Mouse (Mus musculus): ENCODE data around the gene Ankrd2.

Ankrd2 gene

GRCm38 (mm10) chr19:42016251-42016650 lies 19.5 kb upstream of the Ankrd2 start:
- DNase-seq: no peak

GRCm38 (mm10) chr19:42016840-42017239 lies 19.0 kb upstream of the Ankrd2 start:
- DNase-seq: peak; percentile 79

GRCm38 (mm10) chr19:42017399-42018247 lies 18.2 kb upstream of the Ankrd2 start:
- DNase-seq: peak; percentile 75

GRCm38 (mm10) chr19:42019011-42019522 lies 16.7 kb upstream of the Ankrd2 start:
- DNase-seq: no peak

GRCm38 (mm10) chr19:42021681-42022541 lies 13.9 kb upstream of the Ankrd2 start:
- no peak for DNase-seq

GRCm38 (mm10) chr19:42022542-42022848 lies 13.3 kb upstream of the Ankrd2 start:
- no peak for DNase-seq

- DNase-seq: peak; percentile 80
Measured at GRCm38 (mm10) chr19:42026158-42026557, 9.6 kb upstream of the Ankrd2 start.

GRCm38 (mm10) chr19:42031112-42031511 lies 4.7 kb upstream of the Ankrd2 start:
- DNase-seq: no peak

GRCm38 (mm10) chr19:42033611-42034010 lies 2.2 kb upstream of the Ankrd2 start:
- no peak for DNase-seq

- no peak for DNase-seq
Measured at GRCm38 (mm10) chr19:42034146-42034775, 1.5 kb upstream of the Ankrd2 start.

GRCm38 (mm10) chr19:42034881-42035455 lies 832 bp upstream of the Ankrd2 start:
- DNase-seq: peak; percentile 31

GRCm38 (mm10) chr19:42036357-42036756 lies 557 bp downstream of the Ankrd2 start:
- no peak for DNase-seq

DNA sequence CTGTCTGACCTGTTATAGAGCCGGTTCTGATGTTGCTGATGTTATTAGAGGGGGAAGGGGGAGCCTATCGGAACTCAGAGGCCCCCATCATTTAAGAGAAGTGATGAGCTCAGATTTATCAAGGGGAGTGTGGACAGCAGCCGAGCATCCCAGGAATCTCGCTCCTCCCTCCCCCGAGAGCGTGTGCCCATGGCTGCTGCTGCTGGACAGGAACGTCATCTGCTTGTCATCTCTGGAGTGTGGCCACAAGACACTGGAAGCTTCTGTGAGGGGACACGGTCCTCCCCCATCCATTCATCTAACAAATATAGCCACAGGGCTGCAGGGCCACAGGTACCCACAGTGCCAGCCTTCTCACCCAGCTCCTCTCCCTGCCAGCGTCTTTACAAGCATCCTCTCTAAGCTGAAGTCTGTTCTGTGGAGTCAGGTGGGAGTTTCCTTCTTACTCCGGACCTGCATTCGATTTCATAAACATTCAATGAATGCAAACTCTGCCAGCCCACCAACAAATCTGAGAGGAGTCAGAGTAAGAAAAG lies 1.4 kb downstream of the Ankrd2 start:
- DNase-seq: no peak

DNA sequence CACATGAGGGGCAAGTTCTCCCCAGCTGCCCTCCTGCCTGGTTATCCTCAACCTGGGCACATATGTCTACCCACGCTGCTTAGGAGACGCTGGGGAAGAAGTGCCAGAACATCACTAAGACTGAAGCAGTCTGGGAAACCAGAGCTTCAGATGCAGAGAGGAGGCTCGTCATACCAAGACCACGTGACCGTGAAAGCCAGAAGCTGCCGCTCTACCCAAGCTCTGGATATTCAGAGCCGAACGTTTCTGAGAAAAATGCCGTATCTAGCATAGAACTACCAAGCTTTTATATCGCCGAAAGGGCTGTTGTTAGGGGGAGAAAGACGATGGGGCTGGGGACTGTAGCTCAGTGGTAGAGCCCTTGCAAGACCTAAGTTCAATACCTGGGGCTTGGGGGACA lies 2.5 kb downstream of the Ankrd2 start:
- DNase-seq: no peak

- no peak for DNase-seq
Measured at GRCm38 (mm10) chr19:42043988-42044387, 8.2 kb downstream of the Ankrd2 start.

DNA sequence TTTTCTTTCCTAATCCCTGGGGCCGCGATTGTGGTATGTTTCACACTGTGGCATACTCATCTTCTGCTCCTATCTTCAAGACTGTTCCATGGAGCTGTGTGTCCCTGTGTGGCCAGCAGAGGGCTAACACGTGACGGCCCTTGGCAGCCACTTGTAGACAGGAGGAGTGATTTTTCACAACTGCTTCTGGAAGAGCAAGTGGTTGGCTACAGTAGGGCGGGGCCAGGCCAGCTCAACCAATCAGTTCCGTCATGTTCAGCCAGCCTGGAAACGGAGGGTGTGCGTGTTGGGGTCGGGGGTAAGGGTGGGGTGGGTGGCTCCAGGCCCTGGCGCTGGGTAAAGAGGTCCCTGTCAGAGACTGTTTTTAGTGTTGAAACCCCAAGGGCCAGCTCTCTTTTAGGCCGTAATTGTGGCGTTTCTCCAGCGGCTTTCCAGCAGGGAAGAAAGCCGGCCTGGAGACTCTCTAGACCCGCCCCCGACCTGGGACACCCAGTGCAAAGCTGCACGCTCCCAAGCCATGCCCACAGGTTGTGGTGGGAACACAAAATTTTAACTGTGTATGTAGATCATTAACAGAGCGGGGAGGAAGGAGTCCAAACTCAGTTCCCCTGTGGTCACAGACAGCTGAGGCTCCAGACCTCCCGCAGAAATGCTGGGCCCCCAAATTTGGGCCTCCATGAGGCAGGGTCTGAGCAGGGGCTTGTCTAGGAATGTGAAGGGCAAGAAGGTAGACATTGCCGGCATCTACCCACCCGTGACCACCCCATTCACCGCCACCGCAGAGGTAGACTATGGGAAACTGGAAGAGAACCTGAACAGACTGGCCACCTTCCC lies 9.7 kb downstream of the Ankrd2 start, which contains the start of gene Hoga1:
TSS of gene Hoga1 (plus strand) at position 342 of the 834 bp plus-strand sequence.
- DNase-seq: peak; percentile 44

DNA sequence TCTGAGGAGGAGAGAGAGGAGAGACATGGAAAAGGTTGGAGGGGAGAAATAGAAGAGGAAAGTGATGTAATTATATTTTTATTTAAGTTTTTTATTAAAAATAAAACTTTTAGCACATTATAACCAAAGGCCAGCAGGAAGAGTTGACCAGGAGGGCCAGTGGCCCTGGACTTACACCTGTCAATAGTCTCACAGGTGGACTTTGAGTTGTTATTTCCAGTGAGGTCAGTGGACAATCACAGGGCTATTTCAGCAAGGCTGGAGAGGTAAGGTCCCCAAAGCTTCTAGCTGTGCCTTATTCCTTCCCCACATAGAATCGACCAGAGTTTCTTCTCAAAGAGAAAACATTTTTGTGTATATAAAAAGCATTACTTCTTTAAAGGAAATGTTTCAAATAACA lies 14.5 kb downstream of the Ankrd2 start:
- no peak for DNase-seq

- DNase-seq: no peak
Measured at GRCm38 (mm10) chr19:42051351-42051750, 15.6 kb downstream of the Ankrd2 start.

DNA sequence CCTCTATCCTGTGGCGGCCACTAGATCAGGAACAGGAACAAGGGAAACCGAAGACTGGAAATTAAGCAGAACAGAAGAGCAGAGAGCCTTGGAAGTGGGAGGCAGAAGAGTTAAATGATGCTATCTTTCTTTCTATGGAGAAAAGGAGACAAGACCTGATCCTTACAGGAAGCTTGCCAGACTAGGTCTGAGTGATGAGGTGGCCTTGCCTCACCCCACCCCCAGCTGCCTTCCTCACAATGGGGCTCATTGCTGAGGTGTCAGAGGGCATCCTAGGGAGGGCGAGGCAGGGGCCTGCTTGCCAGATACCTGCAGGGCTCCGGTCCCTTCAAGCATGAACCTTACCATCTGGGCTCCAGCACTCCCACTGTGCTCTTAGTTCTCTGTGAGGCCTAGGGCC lies 16.1 kb downstream of the Ankrd2 start, which contains the start of gene 4933411K16Rik:
TSS of gene 4933411K16Rik (plus strand) at position 301 of the 400 bp plus-strand sequence.
- no peak for DNase-seq

DNA sequence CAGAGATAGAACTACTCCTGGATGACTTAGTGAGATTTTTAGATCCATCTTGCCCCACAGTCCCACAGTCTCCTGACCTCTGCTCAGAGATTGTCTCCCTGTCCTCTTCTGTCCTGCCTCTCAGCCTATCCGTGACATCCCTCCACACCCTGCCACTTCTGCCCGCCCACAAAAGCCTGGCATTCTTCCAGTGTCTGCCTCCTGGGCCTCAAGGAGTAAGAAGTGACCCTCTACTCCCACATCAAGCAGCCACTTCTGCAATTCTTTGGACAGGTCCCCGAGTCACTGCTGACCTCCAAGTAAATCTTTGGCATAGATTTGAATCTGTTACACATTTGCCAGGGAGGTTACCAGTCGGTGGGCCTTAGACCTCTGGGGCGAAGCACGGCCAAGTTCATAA lies 18.5 kb downstream of the Ankrd2 start:
- DNase-seq: no peak

- DNase-seq: no peak
Measured at GRCm38 (mm10) chr19:42055881-42056280, 20.1 kb downstream of the Ankrd2 start.

Data from right cerebral cortex, adult 18-20 months (tissue).